Mouse (Mus musculus): Measurements from ENCODE around the gene Sema3b. TPM values are rescaled to one million over a fixed set of nuclear protein-coding genes. Genes with fewer than 3 reads are reported as not detected.
"Not testable (repeated sequence)": the region's sequence is repeated elsewhere in the genome, so short reads cannot be mapped to it uniquely, and the experiment has no call there.

The Sema3b gene
- polyA plus RNA-seq, 1 experiment from 2014 or later = 3.6 TPM

- Histone ChIP-seq H3K27me3 (ENCODE audit: low read depth, poor library complexity, severe bottlenecking) (no peaks in the 10 kb centered on the region), H3K4me1 (peaks cover 61% of the 10 kb centered on the region)
- WGBS = 33% methylated on average over 16 of the region's 16 CpGs
Measured at GRCm38 (mm10) chr9:107576357-107577107, 32.5 kb downstream of the Sema3b start, which contains the start of gene Hyal1. TSS of gene Hyal1 (plus strand) at chr9:107576927.

GRCm38 (mm10) chr9:107575579-107576356, 33.3 kb downstream of the Sema3b start:
- Histone ChIP-seq H3K27ac (peak overlapping the region; percentile 84), H3K27me3 (ENCODE audit: low read depth, poor library complexity, severe bottlenecking) (no peaks in the 10 kb centered on the region), H3K4me3 (0 out of 2 replicates have a peak overlapping the region, but pooled peaks have one; percentile 46), H3K36me3 (peaks cover 60% of the 10 kb centered on the region), H3K9me3 (replicated peaks) (no peaks in the 10 kb centered on the region), H3K4me1 (peaks cover 62% of the 10 kb centered on the region)
- no peak for DNase-seq (ENCODE audit: low spot score)
- WGBS = 83% methylated on average over 14 of the region's 14 CpGs

More at GRCm38 (mm10) chr9:107576357-107577107, 32.5 kb downstream of the Sema3b start, which contains the start of gene Hyal1:
- H3K9me3 ChIP-seq (replicated peaks) = no peaks in the 10 kb centered on the region
- peaks cover 52% of the 10 kb centered on the region for H3K36me3 ChIP-seq
- DNase-seq (ENCODE audit: low spot score) = peak; percentile 88
- peak within 1 kb of the TSS; percentile 46 for H3K4me3 ChIP-seq
- H3K27ac ChIP-seq = peak within 1 kb of the TSS; percentile 84

- Histone ChIP-seq H3K36me3 (peaks cover 59% of the 10 kb centered on the region), H3K4me1 (peaks cover 57% of the 10 kb centered on the region)
- H3K27me3 ChIP-seq (ENCODE audit: low read depth, poor library complexity, severe bottlenecking); DNase-seq (ENCODE audit: low spot score); H3K27ac ChIP-seq; H3K9me3 ChIP-seq (replicated peaks); H3K4me3 ChIP-seq: not testable (repeated sequence)
- WGBS = 84% methylated on average over 6 of the region's 6 CpGs
Measured at GRCm38 (mm10) chr9:107573774-107574173, 35.3 kb downstream of the Sema3b start.

- no peaks in the 10 kb centered on the region for H3K9me3 ChIP-seq (replicated peaks)
- H3K4me1 ChIP-seq = peaks cover 58% of the 10 kb centered on the region
- 100% methylated on average over 2 of the region's 2 CpGs for WGBS
- no peak overlapping the region for H3K27ac ChIP-seq
- 0 out of 2 replicates have a peak overlapping the region, but pooled peaks have one; percentile 83 for H3K4me3 ChIP-seq
- peaks cover 56% of the 10 kb centered on the region for H3K36me3 ChIP-seq
- no peak for DNase-seq (ENCODE audit: low spot score)
- no peaks in the 10 kb centered on the region for H3K27me3 ChIP-seq (ENCODE audit: low read depth, poor library complexity, severe bottlenecking)
Measured at GRCm38 (mm10) chr9:107572327-107572662, 36.7 kb downstream of the Sema3b start.

GRCm38 (mm10) chr9:107571534-107572326, 37.3 kb downstream of the Sema3b start:
- H3K36me3 ChIP-seq = peaks cover 56% of the 10 kb centered on the region
- no peak overlapping the region; the same call in 1 of the 2 replicates for H3K27ac ChIP-seq
- 95% methylated on average over 22 of the region's 22 CpGs for WGBS
- peak overlapping the region; percentile 83; the same call in 1 of the 2 replicates for H3K4me3 ChIP-seq
- no peaks in the 10 kb centered on the region for H3K9me3 ChIP-seq (replicated peaks)
- peaks cover 58% of the 10 kb centered on the region for H3K4me1 ChIP-seq
- no peaks in the 10 kb centered on the region for H3K27me3 ChIP-seq (ENCODE audit: low read depth, poor library complexity, severe bottlenecking)
- no peak for DNase-seq (ENCODE audit: low spot score)

GRCm38 (mm10) chr9:107570845-107571244, 38.2 kb downstream of the Sema3b start:
- Histone ChIP-seq H3K9me3 (replicated peaks) (no peaks in the 10 kb centered on the region), H3K36me3 (peaks cover 62% of the 10 kb centered on the region), H3K4me3 (peak overlapping the region; percentile 83), H3K27ac (peak overlapping the region; percentile 96; the same call in 1 of the 2 replicates), H3K4me1 (peaks cover 56% of the 10 kb centered on the region), H3K27me3 (ENCODE audit: low read depth, poor library complexity, severe bottlenecking) (no peaks in the 10 kb centered on the region)
- DNase-seq (ENCODE audit: low spot score) = no peak
- WGBS = 94% methylated on average over 21 of the region's 21 CpGs

GRCm38 (mm10) chr9:107570016-107570415, 39.0 kb downstream of the Sema3b start:
- Histone ChIP-seq H3K27ac (peak overlapping the region; percentile 96), H3K27me3 (ENCODE audit: low read depth, poor library complexity, severe bottlenecking) (no peaks in the 10 kb centered on the region), H3K36me3 (peaks cover 63% of the 10 kb centered on the region), H3K9me3 (replicated peaks) (no peaks in the 10 kb centered on the region), H3K4me1 (peaks cover 59% of the 10 kb centered on the region), H3K4me3 (peak overlapping the region; percentile 83)
- no peak for DNase-seq (ENCODE audit: low spot score)
- WGBS = 64% methylated on average over 13 of the region's 13 CpGs

- H3K4me3 ChIP-seq = peak overlapping the region; percentile 83
- H3K9me3 ChIP-seq (replicated peaks) = no peaks in the 10 kb centered on the region
- under 1% methylated on average over 23 of the region's 23 CpGs for WGBS
- H3K36me3 ChIP-seq = peaks cover 63% of the 10 kb centered on the region
- no peak for DNase-seq (ENCODE audit: low spot score)
- no peaks in the 10 kb centered on the region for H3K27me3 ChIP-seq (ENCODE audit: low read depth, poor library complexity, severe bottlenecking)
- peaks cover 64% of the 10 kb centered on the region for H3K4me1 ChIP-seq
- peak overlapping the region; percentile 96 for H3K27ac ChIP-seq
Measured at GRCm38 (mm10) chr9:107569270-107569669, 39.8 kb downstream of the Sema3b start.

- Histone ChIP-seq H3K36me3 (peaks cover 59% of the 10 kb centered on the region), H3K27me3 (ENCODE audit: low read depth, poor library complexity, severe bottlenecking) (no peaks in the 10 kb centered on the region), H3K4me1 (peaks cover 71% of the 10 kb centered on the region), H3K27ac (peak overlapping the region; percentile 96), H3K9me3 (replicated peaks) (no peaks in the 10 kb centered on the region), H3K4me3 (peak overlapping the region; percentile 83)
- DNase-seq (ENCODE audit: low spot score) = peak; percentile 91
- under 1% methylated on average over 41 of the region's 41 CpGs for WGBS
Measured at GRCm38 (mm10) chr9:107568331-107569261, 40.4 kb downstream of the Sema3b start.

- 4% methylated on average over 18 of the region's 18 CpGs for WGBS
- DNase-seq (ENCODE audit: low spot score) = peak; percentile 58
- H3K4me1 ChIP-seq = peaks cover 79% of the 10 kb centered on the region
- H3K4me3 ChIP-seq = peak within 1 kb of the TSS; percentile 83
- H3K27ac ChIP-seq = peak within 1 kb of the TSS; percentile 96
- H3K27me3 ChIP-seq (ENCODE audit: low read depth, poor library complexity, severe bottlenecking) = no peaks in the 10 kb centered on the region
- H3K9me3 ChIP-seq (replicated peaks) = no peaks in the 10 kb centered on the region
- H3K36me3 ChIP-seq = peaks cover 52% of the 10 kb centered on the region
Measured at GRCm38 (mm10) chr9:107567702-107568319, 41.2 kb downstream of the Sema3b start, which contains the start of gene Hyal2. TSS of gene Hyal2 (plus strand) at chr9:107567945.

- no peak for DNase-seq (ENCODE audit: low spot score)
- Histone ChIP-seq H3K27me3 (ENCODE audit: low read depth, poor library complexity, severe bottlenecking) (no peaks in the 10 kb centered on the region), H3K9me3 (replicated peaks) (no peaks in the 10 kb centered on the region), H3K36me3 (peaks cover 52% of the 10 kb centered on the region), H3K4me3 (peak overlapping the region; percentile 83; the same call in 1 of the 2 replicates), H3K27ac (peak overlapping the region; percentile 96), H3K4me1 (peaks cover 83% of the 10 kb centered on the region)
- 76% methylated on average over 3 of the region's 3 CpGs for WGBS
Measured at GRCm38 (mm10) chr9:107566855-107567254, 42.2 kb downstream of the Sema3b start.
